Mouse (Mus musculus) kidney, embryonic 14.5 days (tissue): ENCODE measurements at regions not wholly inside any gene's neighbourhood (a gene's known extent, or its start where the extent isn't known, plus 50 kb on each side); places are given as distances from the start of the nearest gene placed in this dataset.
A peak's percentile ranks its signal among the peaks of the same experiment; 100 is the strongest.

Source experiments
- ATAC-seq: fragments of 200-750 bp; cut with Nextera tagmentation; 2 replicates; pipeline ENCODE4 v1.8.0; 2017; ENCODE audit warnings: moderate number of reproducible peaks, mild to moderate bottlenecking, moderate TSS enrichment, moderate library complexity; ENCODE audit not compliant: low FRiP score, low TSS enrichment
- H3K27ac ChIP-seq: fragments of 300-500 bp; sonication (generic); 2 replicates; pipeline ENCODE4 v1.5.1; 2014; ENCODE audit warnings: low read depth, mild to moderate bottlenecking, low read length, moderate library complexity, mixed read lengths
- H3K27me3 ChIP-seq: fragments of 300-500 bp; sonication (generic); 2 replicates; pipeline ENCODE4 v1.6.1; 2014; ENCODE audit warnings: mild to moderate bottlenecking, low read length; ENCODE audit not compliant: control insufficient read depth, insufficient read depth
- H3K36me3 ChIP-seq: fragments of 300-500 bp; sonication (generic); 2 replicates; pipeline ENCODE4 v1.6.1; 2014; ENCODE audit warnings: low read length, mixed read lengths; ENCODE audit not compliant: control insufficient read depth, insufficient read depth
- H3K4me1 ChIP-seq: fragments of 300-500 bp; sonication (generic); 2 replicates; pipeline ENCODE4 v1.6.1; 2014; ENCODE audit warnings: low read length, mixed read lengths; ENCODE audit not compliant: control insufficient read depth, insufficient read depth
- H3K4me2 ChIP-seq: fragments of 300-500 bp; sonication (generic); replicated peaks from 2 replicates; pipeline ENCODE4 v1.6.1; 2014; ENCODE audit warnings: low read depth, mild to moderate bottlenecking, low read length
- H3K4me3 ChIP-seq: fragments of 300-500 bp; sonication (generic); 2 replicates; pipeline ENCODE4 v1.5.1; 2014; ENCODE audit warnings: mild to moderate bottlenecking, low read length
- H3K9ac ChIP-seq: fragments of 300-500 bp; sonication (generic); 2 replicates; pipeline ENCODE4 v1.6.1; 2014; ENCODE audit warnings: low read depth, mild to moderate bottlenecking, low read length, moderate library complexity
- H3K9me3 ChIP-seq: fragments of 300-500 bp; sonication (generic); 2 replicates; pipeline ENCODE4 v1.6.1; 2016; ENCODE audit warnings: low read length; ENCODE audit not compliant: control insufficient read depth
- WGBS: fragments of 180-500 bp; shearing (Covaris S2); extraction: QIAGEN DNeasy Blood & Tissue Kit; methylation state at CpG from one replicate; pipeline ENCODE4 v1.1.7; 2014; 5-methylcytosine and 5-hydroxymethylcytosine counted together

DNA sequence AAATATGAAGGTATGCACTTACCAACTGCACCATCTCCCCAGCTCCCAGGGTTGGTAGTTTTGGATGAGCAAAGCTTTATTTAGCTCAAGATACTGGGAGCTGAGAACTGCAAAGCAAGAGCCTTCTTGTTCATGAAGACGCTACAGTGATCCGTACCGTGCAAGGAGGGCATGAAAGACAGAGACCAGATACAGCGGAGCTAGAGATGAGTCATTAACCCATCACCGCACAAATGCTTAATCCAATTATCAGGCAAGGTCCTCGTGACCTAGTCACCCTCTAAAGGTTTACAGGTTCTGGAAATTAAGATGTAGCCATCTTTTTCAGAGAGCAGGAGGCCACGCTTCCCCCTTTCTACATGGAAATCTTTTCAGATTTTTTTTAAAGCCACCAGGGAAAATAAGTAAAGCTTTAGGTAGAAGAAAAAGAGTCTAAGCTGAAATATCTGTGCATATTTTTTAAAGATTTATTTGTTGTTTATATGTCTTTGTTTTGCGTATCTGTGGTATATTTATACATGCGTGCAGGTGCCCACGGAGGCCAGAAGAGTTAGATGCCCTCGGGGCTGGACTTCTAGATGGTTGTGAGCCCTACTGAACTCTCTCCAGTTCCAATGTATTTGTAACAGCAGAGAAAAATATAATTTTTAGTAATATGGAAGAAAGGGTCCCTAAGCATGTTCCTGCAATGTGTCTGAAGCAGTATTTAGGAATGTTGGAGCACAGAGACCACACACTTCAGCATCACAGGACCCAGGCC is 200.0 kb upstream of the Klf3 start:
- Histone ChIP-seq H3K27me3 (no peaks in the 10 kb centered on the region), H3K27ac (no peak overlapping the region), H3K4me2 (no peak overlapping the region), H3K4me3 (no peak overlapping the region), H3K36me3 (no peaks in the 10 kb centered on the region), H3K9ac (no peak overlapping the region), H3K4me1 (peaks cover 19% of the 10 kb centered on the region), H3K9me3 (no peaks in the 10 kb centered on the region)
- ATAC-seq = no peak
- 71% methylated on average over 11 of the region's 11 CpGs for WGBS

DNA sequence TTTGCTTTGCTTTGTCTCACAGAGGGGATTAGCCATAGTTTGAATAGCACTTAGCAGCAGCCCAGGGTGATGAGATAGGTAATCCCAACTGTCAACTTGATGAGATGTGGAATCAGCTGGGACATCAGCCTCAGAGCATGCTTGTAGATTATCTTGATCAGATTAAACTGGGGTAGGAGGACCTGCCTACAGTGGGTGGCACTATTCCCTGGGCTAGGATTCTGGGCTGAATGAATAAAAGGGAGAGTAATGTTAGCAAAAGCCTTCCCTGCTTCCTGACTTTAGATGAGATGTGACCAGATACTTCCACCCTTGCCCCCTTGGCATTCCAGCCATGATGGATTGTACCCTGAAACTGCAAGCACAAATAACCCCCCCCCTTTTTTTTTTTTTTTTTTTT is 198.0 kb upstream of the Klf3 start:
- Histone ChIP-seq H3K4me2 (no peak overlapping the region), H3K4me1 (peaks cover 13% of the 10 kb centered on the region), H3K4me3 (no peak overlapping the region), H3K27ac (no peak overlapping the region), H3K9me3 (no peaks in the 10 kb centered on the region), H3K36me3 (no peaks in the 10 kb centered on the region), H3K27me3 (no peaks in the 10 kb centered on the region), H3K9ac (no peak overlapping the region)
- ATAC-seq = no peak

DNA sequence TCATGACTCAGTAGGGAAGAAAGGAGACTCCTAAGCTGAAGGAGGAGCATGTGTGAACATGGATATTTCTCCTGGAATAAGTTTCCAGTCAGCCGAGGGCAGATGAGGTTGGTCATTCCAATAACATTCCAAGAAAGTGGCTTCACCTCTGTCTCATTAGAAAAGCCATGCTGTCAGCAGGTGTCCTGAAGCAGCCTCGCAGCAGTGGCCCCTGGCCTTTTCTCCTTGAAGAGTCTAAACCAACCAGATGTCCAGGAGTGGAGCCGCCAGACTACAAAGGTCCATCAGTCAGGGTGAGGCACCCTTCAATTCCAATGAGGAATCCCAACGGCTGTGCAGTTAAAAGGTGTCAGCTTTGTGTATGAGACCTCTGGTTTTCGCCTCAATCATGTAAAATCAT is 197.2 kb upstream of the Klf3 start:
- Histone ChIP-seq H3K4me1 (peaks cover 14% of the 10 kb centered on the region), H3K36me3 (no peaks in the 10 kb centered on the region), H3K4me2 (no peak overlapping the region), H3K27me3 (no peaks in the 10 kb centered on the region), H3K9ac (no peak overlapping the region), H3K9me3 (no peaks in the 10 kb centered on the region), H3K4me3 (no peak overlapping the region), H3K27ac (no peak overlapping the region)
- 70% methylated on average over 5 of the region's 5 CpGs for WGBS
- no peak for ATAC-seq

DNA sequence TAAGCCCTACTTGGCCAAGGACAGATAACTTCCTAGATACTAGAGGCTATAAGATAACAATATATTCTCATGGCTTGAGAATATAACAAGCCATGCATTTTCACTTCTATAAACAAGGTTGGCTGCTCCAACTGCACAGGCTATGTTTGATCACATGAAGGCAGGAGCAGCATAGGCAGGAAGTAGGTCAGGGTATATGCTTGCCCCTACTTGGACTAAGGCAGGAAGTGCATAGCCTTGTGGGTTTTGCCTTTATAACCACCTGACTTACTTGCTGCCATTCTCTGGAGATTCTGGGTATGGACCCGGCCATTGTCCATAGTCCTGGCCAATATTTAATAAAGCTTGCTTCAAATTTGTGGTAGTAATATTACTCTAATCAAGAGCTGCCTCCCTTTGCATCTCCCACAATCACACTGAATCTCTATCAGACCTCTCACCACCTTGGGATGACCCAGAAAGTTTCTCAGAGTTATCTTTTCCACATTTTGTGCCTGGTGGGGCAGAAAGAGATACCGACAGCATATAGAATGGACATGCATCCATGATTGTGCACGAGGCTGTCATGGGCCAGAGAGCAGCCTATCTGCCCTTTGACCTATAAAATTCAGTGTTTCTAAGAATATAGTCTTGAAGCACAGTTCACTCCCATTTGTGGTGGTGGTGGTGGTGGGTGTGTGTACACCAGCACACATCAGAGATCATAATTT is 193.7 kb upstream of the Klf3 start:
- no peak overlapping the region for H3K4me3 ChIP-seq
- peak overlapping the region; percentile 85 for H3K27ac ChIP-seq
- H3K4me1 ChIP-seq = peaks cover 17% of the 10 kb centered on the region
- no peak overlapping the region for H3K9ac ChIP-seq
- no peaks in the 10 kb centered on the region for H3K27me3 ChIP-seq
- no peaks in the 10 kb centered on the region for H3K9me3 ChIP-seq
- 71% methylated on average over 3 of the region's 3 CpGs for WGBS
- no peaks in the 10 kb centered on the region for H3K36me3 ChIP-seq
- no peak for ATAC-seq
- no peak overlapping the region for H3K4me2 ChIP-seq

DNA sequence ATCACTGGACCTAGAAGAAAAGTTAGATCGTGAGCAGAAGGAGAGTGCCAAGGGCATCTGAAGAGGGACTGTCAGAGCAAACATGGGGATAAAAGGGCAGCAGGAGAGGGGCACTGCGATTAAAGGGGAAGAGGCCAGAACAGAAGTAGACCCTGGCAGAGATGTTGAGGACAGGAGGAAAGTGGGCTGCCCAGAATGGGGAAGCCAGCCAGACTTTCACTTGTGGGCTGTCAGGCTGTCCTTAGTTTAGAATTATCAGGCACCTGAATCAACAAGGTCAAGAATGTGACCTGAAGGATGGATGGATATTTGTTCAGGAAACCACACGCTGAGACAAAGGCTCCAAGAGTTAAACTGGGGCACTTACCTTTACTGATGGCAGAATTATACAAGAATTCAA is 193.0 kb upstream of the Klf3 start:
- Histone ChIP-seq H3K4me2 (peak overlapping the region; percentile 21; the same call in 1 of the 2 replicates), H3K9me3 (no peaks in the 10 kb centered on the region), H3K27ac (peak overlapping the region; percentile 85), H3K4me1 (peaks cover 17% of the 10 kb centered on the region), H3K36me3 (no peaks in the 10 kb centered on the region), H3K27me3 (no peaks in the 10 kb centered on the region), H3K9ac (no peak overlapping the region), H3K4me3 (no peak overlapping the region)
- ATAC-seq = peak; percentile 43
- 11% methylated on average over 3 of the region's 3 CpGs for WGBS

DNA sequence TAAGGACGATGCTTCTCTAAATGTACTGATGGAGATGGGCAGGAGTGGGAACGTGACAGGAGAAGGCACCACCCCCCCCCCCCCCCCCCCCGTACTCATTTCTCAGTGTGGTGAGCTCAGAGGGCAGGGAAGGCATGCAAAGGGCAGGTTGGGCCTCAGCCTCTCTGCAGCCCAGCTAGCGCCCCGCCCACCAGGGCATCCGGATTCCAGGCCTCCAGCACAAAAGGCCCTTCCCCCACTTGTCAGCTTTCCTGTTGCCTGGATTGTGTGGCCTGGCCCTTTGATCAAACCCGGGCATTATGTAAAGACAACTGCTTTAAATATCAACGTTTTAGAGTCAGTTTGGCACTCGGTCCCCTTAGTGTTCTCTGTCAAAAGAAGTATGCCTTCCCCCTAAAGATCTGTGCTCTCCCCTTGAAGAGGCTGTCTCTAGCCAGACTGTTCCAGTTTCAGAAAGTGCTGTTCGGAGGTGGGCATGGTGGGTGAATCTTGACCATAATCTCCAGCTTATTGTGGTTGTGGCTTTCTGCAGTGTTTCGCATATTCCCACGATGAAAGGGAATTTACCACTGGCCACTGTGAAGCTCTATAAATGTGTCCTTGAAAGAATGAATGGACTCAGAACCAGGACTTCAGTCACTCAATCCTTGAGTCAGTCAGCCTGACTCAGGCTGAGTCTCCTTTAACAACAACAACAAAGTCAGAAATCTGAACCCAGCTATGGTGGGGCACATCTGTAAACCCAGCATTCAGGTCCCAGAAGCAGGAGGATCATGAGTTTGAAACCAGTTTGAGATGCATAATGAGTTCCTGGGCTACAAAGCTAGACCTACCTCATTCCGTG is 192.4 kb upstream of the Klf3 start:
- Histone ChIP-seq H3K27me3 (no peaks in the 10 kb centered on the region), H3K4me1 (peaks cover 17% of the 10 kb centered on the region), H3K9me3 (no peaks in the 10 kb centered on the region), H3K9ac (no peak overlapping the region), H3K4me3 (no peak overlapping the region), H3K4me2 (peak overlapping the region; percentile 21; the same call in 1 of the 2 replicates), H3K27ac (peak overlapping the region; percentile 85), H3K36me3 (no peaks in the 10 kb centered on the region)
- ATAC-seq = peak; percentile 93
- 14% methylated on average over 12 of the region's 13 CpGs for WGBS

DNA sequence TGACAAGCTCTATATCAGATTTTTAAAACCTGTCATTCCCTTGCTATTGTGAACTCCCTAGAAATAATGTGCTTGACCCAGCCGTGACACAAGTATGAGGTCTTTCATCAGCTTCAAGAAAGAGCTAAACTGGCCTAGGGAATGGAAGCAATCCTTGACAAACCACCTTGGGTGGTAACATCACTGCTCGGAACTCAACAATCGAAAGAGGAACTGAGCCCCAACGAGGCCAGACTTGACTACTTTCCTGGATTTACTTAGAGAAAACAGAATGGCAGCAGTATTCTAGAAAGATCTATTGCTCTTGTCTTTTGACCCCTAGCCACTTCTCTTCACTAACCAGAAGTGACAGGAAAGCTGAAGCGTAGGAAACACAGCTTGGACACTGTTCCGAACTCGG is 191.2 kb upstream of the Klf3 start:
- WGBS = 67% methylated on average over 7 of the region's 7 CpGs
- ATAC-seq = no peak
- Histone ChIP-seq H3K9ac (no peak overlapping the region), H3K4me2 (no peak overlapping the region), H3K27ac (no peak overlapping the region), H3K9me3 (no peaks in the 10 kb centered on the region), H3K36me3 (no peaks in the 10 kb centered on the region), H3K4me3 (no peak overlapping the region), H3K27me3 (no peaks in the 10 kb centered on the region), H3K4me1 (peaks cover 17% of the 10 kb centered on the region)

DNA sequence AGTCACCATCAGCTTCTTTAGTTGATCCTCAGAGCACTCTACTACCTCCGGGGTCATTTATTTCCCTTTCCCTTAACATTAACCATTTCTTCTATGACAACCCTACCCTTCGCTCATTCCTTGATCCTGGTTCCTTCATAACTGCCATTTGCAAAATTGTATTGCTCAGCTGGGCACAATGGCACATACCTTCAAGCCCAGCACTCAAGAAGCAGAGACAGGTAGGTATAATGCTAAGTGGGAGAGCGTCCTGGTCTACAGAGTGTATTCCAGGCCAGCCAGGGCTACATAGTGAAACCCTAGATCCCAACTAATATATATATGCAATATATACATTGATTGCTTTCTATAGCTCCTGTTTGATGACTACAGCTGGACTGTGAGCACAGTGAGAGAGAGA is 189.5 kb upstream of the Klf3 start:
- H3K9ac ChIP-seq = no peak overlapping the region
- no peak overlapping the region for H3K4me3 ChIP-seq
- H3K27ac ChIP-seq = no peak overlapping the region
- no peaks in the 10 kb centered on the region for H3K9me3 ChIP-seq
- H3K36me3 ChIP-seq = no peaks in the 10 kb centered on the region
- no peak overlapping the region for H3K4me2 ChIP-seq
- WGBS = 94% methylated on average over 3 of the region's 3 CpGs
- H3K4me1 ChIP-seq = peaks cover 25% of the 10 kb centered on the region
- no peaks in the 10 kb centered on the region for H3K27me3 ChIP-seq
- no peak for ATAC-seq

DNA sequence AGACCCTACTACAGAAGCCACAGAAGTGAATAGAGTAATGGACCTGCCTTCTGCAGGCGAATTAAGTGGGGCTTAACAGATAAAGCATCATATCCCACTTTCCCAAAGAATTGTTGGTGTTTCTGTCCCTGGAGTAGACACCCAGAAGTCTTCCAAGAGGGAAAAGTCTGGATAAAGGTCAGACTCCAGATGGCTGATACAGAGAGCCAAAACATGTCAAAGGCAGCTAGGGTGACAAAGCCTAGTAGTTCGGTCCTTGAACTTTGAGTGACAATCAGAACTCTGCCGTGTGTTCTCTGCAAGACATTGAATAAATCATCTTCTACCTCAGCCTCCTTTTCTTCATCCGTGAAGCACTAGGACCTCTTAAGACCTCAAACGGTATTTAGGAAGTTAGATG is 185.1 kb upstream of the Klf3 start:
- Histone ChIP-seq H3K4me3 (no peak overlapping the region), H3K4me2 (no peak overlapping the region), H3K9me3 (no peaks in the 10 kb centered on the region), H3K9ac (no peak overlapping the region), H3K27me3 (no peaks in the 10 kb centered on the region), H3K4me1 (0 out of 2 replicates have a peak, but pooled peaks cover 12% of the 10 kb centered on the region), H3K27ac (no peak overlapping the region), H3K36me3 (no peaks in the 10 kb centered on the region)
- 47% methylated on average over 5 of the region's 5 CpGs for WGBS
- ATAC-seq = no peak
